Mouse (Mus musculus) left cerebral cortex, adult 11 months (tissue): Measurements from ENCODE around the gene Acsl1.
"Not testable (repeated sequence)": the region's sequence is repeated elsewhere in the genome, so short reads cannot be mapped to it uniquely, and the experiment has no call there.

Source experiments
- DNase-seq: peaks from one replicate; pipeline ENCODE4 v3.0.0; 2022; ENCODE audit warnings: low spot score

The Acsl1 gene

GRCm38 (mm10) chr8:46562333-46562732 lies 91.5 kb downstream of the Acsl1 start:
- no peak for DNase-seq

- DNase-seq, result peak; percentile 72
These were observed 96.2 kb downstream of the Acsl1 start for GRCm38 (mm10) chr8:46566914-46567529.

GRCm38 (mm10) chr8:46567946-46568345 lies 97.1 kb downstream of the Acsl1 start:
- no peak for DNase-seq

DNA sequence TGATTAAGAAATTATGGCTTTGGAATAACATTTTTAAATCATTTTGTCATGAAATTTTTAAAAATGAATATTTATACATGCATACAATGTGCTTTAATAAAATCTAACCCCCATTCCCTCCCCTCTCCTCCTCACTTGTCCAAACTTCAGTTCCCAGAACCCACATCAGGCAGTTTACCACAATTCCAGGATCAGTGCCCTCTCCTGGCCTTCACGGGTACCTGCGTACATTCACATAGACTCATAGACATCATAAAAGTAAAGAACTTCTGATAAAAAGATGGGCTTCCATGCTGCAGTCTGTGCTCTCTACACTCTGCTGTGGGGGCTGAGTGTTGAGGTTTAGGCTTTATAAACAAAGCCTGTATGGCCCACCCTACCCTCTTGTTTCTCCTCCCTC lies 98.1 kb downstream of the Acsl1 start:
- no peak for DNase-seq

GRCm38 (mm10) chr8:46569659-46570441 lies 99.0 kb downstream of the Acsl1 start:
- no peak for DNase-seq

DNA sequence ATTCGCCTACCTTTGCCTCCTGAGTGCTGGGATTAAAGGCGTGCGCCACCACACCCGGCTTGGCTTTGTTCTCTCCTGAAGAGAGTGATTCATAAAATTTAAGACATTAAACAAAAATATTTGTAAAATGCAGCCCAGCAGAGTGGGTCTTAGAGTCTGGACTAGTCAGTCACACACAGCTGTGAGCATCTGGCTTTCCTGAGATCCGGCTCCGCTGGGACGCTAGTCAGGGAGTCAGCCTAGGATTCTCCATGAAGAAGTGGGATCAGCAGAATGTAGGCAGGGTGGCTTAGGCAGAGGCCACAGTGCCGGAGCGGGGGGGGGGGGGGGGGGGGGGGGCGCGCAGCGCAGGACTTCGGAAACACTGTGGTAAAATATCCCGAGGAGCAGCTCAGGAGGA lies 99.8 kb downstream of the Acsl1 start:
- DNase-seq, result no peak

DNA sequence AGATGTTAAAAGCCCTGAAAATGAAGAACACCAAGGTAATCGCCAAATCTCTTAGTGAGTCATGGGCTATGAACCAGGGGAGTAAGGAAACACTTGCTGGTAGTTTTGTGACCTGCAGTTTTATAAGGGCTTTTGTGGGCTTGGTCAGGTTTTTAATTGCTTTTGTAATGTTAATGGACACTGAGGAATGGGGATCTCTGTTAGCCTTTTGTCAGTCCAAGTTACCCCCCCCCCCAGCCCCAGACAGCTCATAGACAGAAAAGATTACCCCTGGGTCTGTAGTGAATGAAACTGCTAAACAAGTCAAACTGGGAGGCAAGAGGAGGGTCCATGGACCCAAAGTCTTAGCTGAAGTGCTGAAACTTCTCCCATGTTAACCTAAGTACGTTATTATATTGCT lies 102.6 kb downstream of the Acsl1 start:
- no peak for DNase-seq

- no peak for DNase-seq
These were observed 103.1 kb downstream of the Acsl1 start for GRCm38 (mm10) chr8:46573964-46574363.

- no peak for DNase-seq
These were observed 108.0 kb downstream of the Acsl1 start for GRCm38 (mm10) chr8:46578794-46579193.

GRCm38 (mm10) chr8:46584328-46584727 lies 113.5 kb downstream of the Acsl1 start:
- DNase-seq, result not testable (repeated sequence)

DNA sequence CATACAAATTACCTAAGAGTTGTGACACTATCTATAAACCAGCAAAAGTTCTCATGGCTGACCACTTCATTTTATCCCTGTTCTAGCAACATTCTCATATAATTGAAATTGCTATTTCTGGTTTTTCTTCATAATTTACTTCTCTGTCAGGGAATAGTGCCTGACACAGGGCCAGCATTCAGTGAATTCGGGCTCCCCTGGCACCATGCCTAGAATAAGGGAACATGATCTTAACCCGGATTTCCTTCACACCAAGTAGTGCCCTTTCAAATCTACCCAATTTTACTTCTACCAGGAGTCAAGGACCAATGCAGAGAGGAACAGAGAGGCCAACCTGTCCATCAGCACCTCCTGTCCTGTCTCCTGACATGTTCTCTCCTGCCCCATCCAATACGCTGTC lies 114.7 kb downstream of the Acsl1 start:
- no peak for DNase-seq
